Mouse (Mus musculus): ENCODE results near the gene Nlgn1. TPM values are rescaled to one million over a fixed set of nuclear protein-coding genes. Genes with fewer than 3 reads are reported as not detected.

Gene Nlgn1
- polyA plus RNA-seq, 1 experiment from 2014 or later: 2.8 TPM

DNA sequence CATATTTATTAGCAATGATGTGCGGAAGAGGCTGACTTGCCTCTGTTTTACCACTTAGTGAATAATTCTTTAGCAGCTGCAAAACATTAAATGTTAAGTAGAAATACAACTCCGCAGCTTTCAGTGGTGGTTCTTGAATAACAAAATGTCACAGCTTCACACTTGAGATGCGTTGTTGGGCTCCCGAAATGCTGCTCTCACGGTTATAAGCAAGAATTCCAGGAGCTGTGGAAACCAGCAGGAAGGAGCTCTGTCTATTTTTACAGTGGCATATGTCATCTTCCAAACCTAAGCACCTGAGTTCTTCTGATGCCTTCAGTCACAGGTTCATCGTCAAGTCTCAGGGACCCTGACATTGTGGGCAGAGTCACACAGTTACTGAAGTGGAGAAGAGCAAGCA, 556.8 kb downstream of the Nlgn1 start:
- Histone ChIP-seq H3K4me1 (ENCODE audit: control insufficient read depth, insufficient read depth, low read length) (no peaks in the 10 kb centered on the region), H3K4me2 (replicated peaks; ENCODE audit: low read depth, low read length) (no peak overlapping the region), H3K9me3 (ENCODE audit: control insufficient read depth, low read depth, low read length) (no peaks in the 10 kb centered on the region), H3K27ac (ENCODE audit: low read length) (no peak overlapping the region), H3K36me3 (ENCODE audit: control insufficient read depth, insufficient read depth, low read length) (no peaks in the 10 kb centered on the region), H3K9ac (replicated peaks; ENCODE audit: low read depth, low read length) (no peak overlapping the region), H3K4me3 (ENCODE audit: low read depth, low read length) (no peak overlapping the region), H3K27me3 (ENCODE audit: control insufficient read depth, insufficient read depth, low read length) (no peaks in the 10 kb centered on the region)
- no peak for ATAC-seq (ENCODE audit: insufficient number of reproducible peaks, insufficient read depth, low FRiP score, low read depth)
- WGBS: 75% methylated on average over 6 of the region's 6 CpGs

GRCm38 (mm10) chr3:25773908-25774307, 558.4 kb downstream of the Nlgn1 start:
- WGBS: 73% methylated on average over 4 of the region's 4 CpGs
- no peak for ATAC-seq (ENCODE audit: insufficient number of reproducible peaks, insufficient read depth, low FRiP score, low read depth)
- no peak overlapping the region for H3K27ac ChIP-seq (ENCODE audit: low read length)
- no peak overlapping the region for H3K4me3 ChIP-seq (ENCODE audit: low read depth, low read length)
- no peaks in the 10 kb centered on the region for H3K9me3 ChIP-seq (ENCODE audit: control insufficient read depth, low read depth, low read length)
- H3K36me3 ChIP-seq (ENCODE audit: control insufficient read depth, insufficient read depth, low read length): no peaks in the 10 kb centered on the region
- H3K9ac ChIP-seq (replicated peaks; ENCODE audit: low read depth, low read length): no peak overlapping the region
- H3K4me2 ChIP-seq (replicated peaks; ENCODE audit: low read depth, low read length): no peak overlapping the region
- H3K27me3 ChIP-seq (ENCODE audit: control insufficient read depth, insufficient read depth, low read length): no peaks in the 10 kb centered on the region
- H3K4me1 ChIP-seq (ENCODE audit: control insufficient read depth, insufficient read depth, low read length): no peaks in the 10 kb centered on the region

- Histone ChIP-seq H3K27me3 (ENCODE audit: control insufficient read depth, insufficient read depth, low read length) (no peaks in the 10 kb centered on the region), H3K27ac (ENCODE audit: low read length) (no peak overlapping the region), H3K36me3 (ENCODE audit: control insufficient read depth, insufficient read depth, low read length) (no peaks in the 10 kb centered on the region), H3K4me3 (ENCODE audit: low read depth, low read length) (no peak overlapping the region), H3K4me2 (replicated peaks; ENCODE audit: low read depth, low read length) (no peak overlapping the region), H3K4me1 (ENCODE audit: control insufficient read depth, insufficient read depth, low read length) (no peaks in the 10 kb centered on the region), H3K9ac (replicated peaks; ENCODE audit: low read depth, low read length) (no peak overlapping the region), H3K9me3 (ENCODE audit: control insufficient read depth, low read depth, low read length) (no peaks in the 10 kb centered on the region)
- no peak for ATAC-seq (ENCODE audit: insufficient number of reproducible peaks, insufficient read depth, low FRiP score, low read depth)
Observed at GRCm38 (mm10) chr3:25773467-25773866, 558.8 kb downstream of the Nlgn1 start.

DNA sequence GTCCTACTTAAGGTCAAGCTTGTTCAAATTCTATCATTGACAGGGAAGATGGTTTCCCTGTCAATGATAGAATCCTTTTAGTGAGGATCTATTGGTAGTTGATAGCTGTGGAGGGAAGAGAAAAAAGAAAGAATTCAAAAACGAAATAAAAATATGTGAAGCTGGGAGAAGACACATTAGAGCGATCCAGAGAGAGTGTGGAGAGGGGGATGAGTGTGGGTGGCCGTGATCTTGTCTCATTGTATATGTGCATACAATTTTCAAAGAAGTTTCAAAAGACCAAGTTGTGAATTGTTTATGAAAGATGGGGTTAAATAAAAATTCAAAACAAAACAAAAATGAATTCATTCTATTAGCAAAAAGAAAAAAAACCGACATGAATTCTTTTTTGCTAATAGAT, 568.6 kb downstream of the Nlgn1 start:
- Histone ChIP-seq H3K27me3 (ENCODE audit: control insufficient read depth, insufficient read depth, low read length) (no peaks in the 10 kb centered on the region), H3K9me3 (ENCODE audit: control insufficient read depth, low read depth, low read length) (no peaks in the 10 kb centered on the region), H3K27ac (ENCODE audit: low read length) (no peak overlapping the region), H3K9ac (replicated peaks; ENCODE audit: low read depth, low read length) (no peak overlapping the region), H3K4me1 (ENCODE audit: control insufficient read depth, insufficient read depth, low read length) (no peaks in the 10 kb centered on the region), H3K4me3 (ENCODE audit: low read depth, low read length) (no peak overlapping the region), H3K4me2 (replicated peaks; ENCODE audit: low read depth, low read length) (no peak overlapping the region), H3K36me3 (ENCODE audit: control insufficient read depth, insufficient read depth, low read length) (no peaks in the 10 kb centered on the region)
- 83% methylated on average over 4 of the region's 4 CpGs for WGBS
- ATAC-seq (ENCODE audit: insufficient number of reproducible peaks, insufficient read depth, low FRiP score, low read depth): no peak

- no peak for ATAC-seq (ENCODE audit: insufficient number of reproducible peaks, insufficient read depth, low FRiP score, low read depth)
- no peaks in the 10 kb centered on the region for H3K36me3 ChIP-seq (ENCODE audit: control insufficient read depth, insufficient read depth, low read length)
- no peaks in the 10 kb centered on the region for H3K27me3 ChIP-seq (ENCODE audit: control insufficient read depth, insufficient read depth, low read length)
- H3K9ac ChIP-seq (replicated peaks; ENCODE audit: low read depth, low read length): no peak overlapping the region
- H3K4me2 ChIP-seq (replicated peaks; ENCODE audit: low read depth, low read length): no peak overlapping the region
- H3K4me1 ChIP-seq (ENCODE audit: control insufficient read depth, insufficient read depth, low read length): no peaks in the 10 kb centered on the region
- no peaks in the 10 kb centered on the region for H3K9me3 ChIP-seq (ENCODE audit: control insufficient read depth, low read depth, low read length)
- H3K4me3 ChIP-seq (ENCODE audit: low read depth, low read length): no peak overlapping the region
- WGBS: 91% methylated on average over 2 of the region's 2 CpGs
- H3K27ac ChIP-seq (ENCODE audit: low read length): no peak overlapping the region
Observed at GRCm38 (mm10) chr3:25757813-25758212, 574.4 kb downstream of the Nlgn1 start.

DNA sequence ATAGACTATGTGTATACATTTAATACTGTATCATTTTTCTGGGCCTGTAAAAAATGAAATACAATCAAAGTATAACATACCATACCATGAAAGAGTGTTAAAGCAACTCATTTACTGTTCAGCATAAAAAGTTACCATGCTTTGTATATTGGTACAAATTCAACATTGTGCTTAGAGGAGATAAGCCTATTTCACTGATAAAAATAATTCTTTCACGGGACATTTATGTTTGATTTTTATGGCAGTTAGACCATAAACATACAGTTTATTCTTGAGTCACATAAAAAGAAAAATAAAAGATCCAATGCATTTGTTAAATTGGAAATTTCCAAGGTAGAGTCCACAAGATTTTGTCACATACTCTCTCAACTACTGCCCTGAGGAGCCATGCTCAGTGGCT, 608.1 kb downstream of the Nlgn1 start:
- Histone ChIP-seq H3K9me3 (ENCODE audit: control insufficient read depth, low read depth, low read length) (no peaks in the 10 kb centered on the region), H3K27ac (ENCODE audit: low read length) (no peak overlapping the region), H3K4me3 (ENCODE audit: low read depth, low read length) (no peak overlapping the region), H3K4me1 (ENCODE audit: control insufficient read depth, insufficient read depth, low read length) (no peaks in the 10 kb centered on the region), H3K36me3 (ENCODE audit: control insufficient read depth, insufficient read depth, low read length) (no peaks in the 10 kb centered on the region), H3K9ac (replicated peaks; ENCODE audit: low read depth, low read length) (no peak overlapping the region), H3K4me2 (replicated peaks; ENCODE audit: low read depth, low read length) (no peak overlapping the region), H3K27me3 (ENCODE audit: control insufficient read depth, insufficient read depth, low read length) (no peaks in the 10 kb centered on the region)
- WGBS: 68% methylated on average over 1 of the region's 1 CpGs
- ATAC-seq (ENCODE audit: insufficient number of reproducible peaks, insufficient read depth, low FRiP score, low read depth): no peak

- ATAC-seq (ENCODE audit: insufficient number of reproducible peaks, insufficient read depth, low FRiP score, low read depth): no peak
- no peaks in the 10 kb centered on the region for H3K27me3 ChIP-seq (ENCODE audit: control insufficient read depth, insufficient read depth, low read length)
- H3K4me2 ChIP-seq (replicated peaks; ENCODE audit: low read depth, low read length): no peak overlapping the region
- WGBS: 83% methylated on average over 5 of the region's 5 CpGs
- H3K36me3 ChIP-seq (ENCODE audit: control insufficient read depth, insufficient read depth, low read length): no peaks in the 10 kb centered on the region
- no peak overlapping the region for H3K27ac ChIP-seq (ENCODE audit: low read length)
- no peaks in the 10 kb centered on the region for H3K4me1 ChIP-seq (ENCODE audit: control insufficient read depth, insufficient read depth, low read length)
- no peak overlapping the region for H3K9ac ChIP-seq (replicated peaks; ENCODE audit: low read depth, low read length)
- H3K4me3 ChIP-seq (ENCODE audit: low read depth, low read length): no peak overlapping the region
- no peaks in the 10 kb centered on the region for H3K9me3 ChIP-seq (ENCODE audit: control insufficient read depth, low read depth, low read length)
Observed at GRCm38 (mm10) chr3:25721464-25721863, 610.8 kb downstream of the Nlgn1 start.

- H3K27me3 ChIP-seq (ENCODE audit: control insufficient read depth, insufficient read depth, low read length): no peaks in the 10 kb centered on the region
- H3K9ac ChIP-seq (replicated peaks; ENCODE audit: low read depth, low read length): no peak overlapping the region
- H3K9me3 ChIP-seq (ENCODE audit: control insufficient read depth, low read depth, low read length): no peaks in the 10 kb centered on the region
- no peaks in the 10 kb centered on the region for H3K36me3 ChIP-seq (ENCODE audit: control insufficient read depth, insufficient read depth, low read length)
- 37% methylated on average over 2 of the region's 2 CpGs for WGBS
- H3K4me2 ChIP-seq (replicated peaks; ENCODE audit: low read depth, low read length): no peak overlapping the region
- no peak overlapping the region for H3K27ac ChIP-seq (ENCODE audit: low read length)
- ATAC-seq (ENCODE audit: insufficient number of reproducible peaks, insufficient read depth, low FRiP score, low read depth): 0 out of 2 replicates have a peak, but pooled peaks have one; percentile 63
- no peak overlapping the region for H3K4me3 ChIP-seq (ENCODE audit: low read depth, low read length)
- no peaks in the 10 kb centered on the region for H3K4me1 ChIP-seq (ENCODE audit: control insufficient read depth, insufficient read depth, low read length)
Observed at GRCm38 (mm10) chr3:25707380-25707779, 624.9 kb downstream of the Nlgn1 start.

- Histone ChIP-seq H3K27ac (ENCODE audit: low read length) (no peak overlapping the region), H3K4me1 (ENCODE audit: control insufficient read depth, insufficient read depth, low read length) (no peaks in the 10 kb centered on the region), H3K9me3 (ENCODE audit: control insufficient read depth, low read depth, low read length) (no peaks in the 10 kb centered on the region), H3K4me2 (replicated peaks; ENCODE audit: low read depth, low read length) (no peak overlapping the region), H3K36me3 (ENCODE audit: control insufficient read depth, insufficient read depth, low read length) (no peaks in the 10 kb centered on the region), H3K27me3 (ENCODE audit: control insufficient read depth, insufficient read depth, low read length) (no peaks in the 10 kb centered on the region), H3K9ac (replicated peaks; ENCODE audit: low read depth, low read length) (no peak overlapping the region), H3K4me3 (ENCODE audit: low read depth, low read length) (no peak overlapping the region)
- 72% methylated on average over 1 of the region's 1 CpGs for WGBS
- ATAC-seq (ENCODE audit: insufficient number of reproducible peaks, insufficient read depth, low FRiP score, low read depth): no peak
Observed at GRCm38 (mm10) chr3:25697231-25697630, 635.0 kb downstream of the Nlgn1 start.

All from stomach, embryonic 14.5 days (tissue).